Mouse (Mus musculus): Measurements from ENCODE around the gene Gphb5.

DNA sequence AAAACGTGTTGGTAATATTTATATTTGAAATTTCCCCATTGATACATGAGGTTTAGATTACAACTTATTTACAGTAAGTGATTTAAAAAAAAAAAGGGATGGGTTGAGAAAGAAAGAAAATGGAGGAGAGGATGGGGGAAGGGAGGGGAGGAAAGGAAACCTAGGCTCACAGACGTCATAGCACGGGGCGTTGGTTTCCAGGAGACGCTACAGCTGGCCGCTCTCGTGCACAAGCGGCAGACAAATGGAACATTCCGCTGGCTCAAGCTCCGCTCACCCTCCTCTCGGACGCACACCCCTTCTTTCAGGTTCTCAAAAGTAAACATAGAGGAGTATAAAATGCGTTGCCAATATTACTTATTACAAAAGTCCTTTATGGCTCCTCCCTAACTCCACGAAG lies 33.4 kb upstream of the Gphb5 start:
- TF ChIP-seq CTCF (IDR thresholded peaks at IDR 0.05; ENCODE audit: borderline replicate concordance, insufficient read depth, low read depth, low read length): no peak
- no peak for TF ChIP-seq POLR2A (IDR thresholded peaks at IDR 0.05; ENCODE audit: borderline replicate concordance, insufficient read depth, low read length)
